Mouse (Mus musculus): Measurements from ENCODE around the gene Crb3.

Gene Crb3

GRCm38 (mm10) chr17:57105181-57106034 is 46.5 kb downstream of the Crb3 start, which contains the start of gene Tnfsf9:
Gene Tnfsf9, plus strand, starts transcription at chr17:57105325.
- no peak for DNase-seq (ENCODE audit: low read depth, low spot score)

GRCm38 (mm10) chr17:57106035-57106368 is 47.1 kb downstream of the Crb3 start:
- DNase-seq (ENCODE audit: low read depth, low spot score) = no peak

GRCm38 (mm10) chr17:57107064-57107463 is 48.2 kb downstream of the Crb3 start:
- DNase-seq (ENCODE audit: low read depth, low spot score) = no peak

- DNase-seq (ENCODE audit: low read depth, low spot score) = no peak
Measured at GRCm38 (mm10) chr17:57108040-57108665, 49.2 kb downstream of the Crb3 start.

DNA sequence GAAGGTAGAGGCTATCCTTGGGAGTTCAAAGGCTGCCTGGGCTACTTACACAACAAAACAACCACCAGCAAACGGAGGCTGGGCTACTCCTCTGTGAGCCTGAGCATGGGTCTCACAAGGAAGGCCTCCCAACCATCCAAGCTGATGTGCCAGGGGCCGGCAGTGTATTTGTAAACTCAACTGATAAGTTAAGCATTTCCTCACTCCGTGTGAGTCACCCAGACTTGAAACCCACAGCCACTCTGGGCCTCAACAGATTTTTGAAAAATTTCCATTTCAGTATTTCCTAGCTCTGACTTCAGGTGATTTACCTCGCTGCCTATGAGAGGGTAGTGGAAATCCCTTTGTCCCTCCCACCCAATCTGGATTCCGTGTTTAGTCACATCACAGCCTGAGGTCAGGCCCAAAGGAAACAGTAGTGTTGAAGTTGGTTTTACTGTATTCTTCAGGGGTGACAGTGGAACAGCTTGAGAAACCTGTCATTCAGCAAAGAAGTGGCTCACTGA is 49.8 kb downstream of the Crb3 start:
- DNase-seq (ENCODE audit: low read depth, low spot score) = no peak

- no peak for DNase-seq (ENCODE audit: low read depth, low spot score)
Measured at GRCm38 (mm10) chr17:57110005-57110404, 51.1 kb downstream of the Crb3 start.

DNA sequence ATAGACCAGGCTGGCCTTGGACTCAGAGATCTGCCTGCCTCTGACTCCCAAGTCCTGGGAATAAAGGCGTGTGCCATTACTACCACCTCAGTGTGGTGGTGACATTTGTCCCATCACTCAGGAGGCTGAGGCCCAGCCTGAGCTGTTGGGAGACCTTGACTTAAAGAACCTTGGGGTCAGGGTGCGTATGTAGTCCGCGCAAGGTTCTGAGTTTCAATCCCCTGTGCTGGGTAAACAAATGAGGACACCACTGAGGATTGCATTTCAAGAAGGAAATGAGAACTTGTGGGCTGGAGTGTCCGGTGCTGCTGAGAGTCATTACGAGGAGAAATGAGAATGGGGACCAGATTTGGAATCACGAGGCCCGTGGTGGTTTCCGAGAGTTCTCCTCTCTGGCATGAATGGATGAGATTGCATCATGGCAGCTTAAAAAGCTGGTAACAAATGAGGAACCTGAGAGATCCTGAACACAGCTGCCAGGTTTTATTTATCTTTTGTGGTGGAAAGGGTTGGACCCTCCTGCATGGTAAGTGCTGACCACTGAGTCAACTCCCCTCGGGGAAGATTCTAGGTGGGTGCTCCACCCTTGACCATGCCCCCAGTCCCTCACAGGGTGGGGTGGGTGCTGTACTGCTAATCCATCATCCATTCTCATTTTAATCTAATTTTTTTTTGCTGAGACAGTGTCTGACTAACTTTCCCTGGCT is 54.0 kb downstream of the Crb3 start:
- DNase-seq (ENCODE audit: low read depth, low spot score) = no peak

Measured in WW6 (cell line).